Mouse (Mus musculus) ovary, postnatal 36 days (tissue): ENCODE measurements around the gene Gm17720.
"Not testable (repeated sequence)": the region's sequence is repeated elsewhere in the genome, so short reads cannot be mapped to it uniquely, and the experiment has no call there.

ENCODE experiments used
- DNase-seq: peaks from one replicate; pipeline ENCODE4 v3.0.0; 2022; ENCODE audit warnings: low spot score, mixed read lengths

Gene Gm17720

DNA sequence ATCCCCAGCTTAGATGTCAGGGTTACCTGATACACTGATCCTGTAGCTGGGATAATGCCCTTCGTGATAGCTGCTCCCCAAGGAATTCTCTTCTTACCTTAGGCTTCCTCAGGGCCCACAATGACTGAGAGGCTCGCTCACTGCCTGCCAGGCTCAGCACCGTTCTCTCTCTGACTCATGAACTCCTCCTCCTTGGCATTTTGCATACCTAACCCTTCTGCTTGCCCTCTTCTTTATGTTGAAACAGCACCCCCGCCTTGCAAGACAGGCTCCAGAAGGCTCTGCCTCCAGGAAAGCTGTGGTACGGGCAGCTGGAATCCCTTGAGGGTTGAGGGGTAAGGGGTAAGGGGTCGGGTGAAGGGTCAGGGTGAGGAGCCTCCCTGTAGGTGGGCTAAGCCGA lies 63.3 kb downstream of the Gm17720 start:
- no peak for DNase-seq

DNA sequence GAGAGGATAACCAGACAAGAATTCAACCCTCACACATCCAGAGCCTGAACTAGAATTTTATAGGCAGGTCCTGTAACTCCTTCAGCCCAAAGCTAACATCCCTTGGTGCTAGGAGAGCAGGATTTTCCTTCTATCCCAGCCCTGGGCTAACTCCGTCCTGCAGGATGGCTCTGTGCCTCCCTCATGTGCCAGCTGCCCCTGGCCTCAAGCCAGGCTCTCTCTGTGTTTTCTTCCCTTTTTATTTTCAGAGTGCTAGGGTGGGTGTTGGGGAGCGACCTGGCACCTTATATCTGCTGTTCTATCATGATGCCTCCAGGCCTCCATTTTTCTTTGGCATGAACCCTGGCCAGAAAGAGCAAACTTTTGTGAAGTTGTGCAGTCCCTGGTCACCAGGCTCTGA lies 66.4 kb downstream of the Gm17720 start:
- peak; percentile 11 for DNase-seq

- no peak for DNase-seq
Measured at GRCm38 (mm10) chr8:110034331-110034730, 68.2 kb downstream of the Gm17720 start.

- not testable (repeated sequence) for DNase-seq
Measured at GRCm38 (mm10) chr8:110033771-110034170, 68.8 kb downstream of the Gm17720 start.
